In the genomic region with DNA sequence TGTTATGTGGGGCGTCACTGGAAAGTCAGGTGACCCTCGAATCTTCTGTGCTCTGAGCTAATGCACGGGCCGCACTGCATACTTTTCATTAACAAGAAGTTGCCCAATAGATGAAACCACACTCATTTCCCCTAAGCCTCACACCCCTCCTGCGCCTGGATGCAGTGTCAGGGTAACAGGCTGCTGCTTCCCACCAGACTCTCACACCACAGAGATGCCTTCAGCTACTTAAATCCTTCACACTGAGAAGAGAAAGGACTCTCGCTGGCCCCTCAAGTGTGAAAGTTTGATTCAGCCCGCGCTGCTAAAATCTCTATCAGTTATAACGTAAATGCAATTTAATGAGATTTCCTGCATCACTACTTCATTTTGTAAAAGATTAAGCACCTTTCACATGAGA, we compare ENCODE assay signal across 8 mouse cellular contexts. TPM values are rescaled to one million over a fixed set of nuclear protein-coding genes. Genes with fewer than 3 reads are reported as not detected.
A peak's percentile ranks its signal among the peaks of the same experiment; 100 is the strongest.
DNase-seq lines count a peak whose midpoint lies in the region; ATAC-seq lines count a peak whose summit lies in the region.

No protein-coding gene starts in this region.

- peak; percentile 3 to 4 for DNase-seq in right cerebral cortex, adult 2 months (ENCODE audit: low spot score in 2 of 2)
- no peak for DNase-seq in right cerebral cortex, postnatal 36 days (ENCODE audit: low spot score in 2 of 2)
- DNase-seq in kidney, postnatal 10 days: peak; percentile 16
- no peak for DNase-seq in layer of hippocampus, adult 9-11 months
- DNase-seq in thymus, postnatal 36 days: no peak
- no peak for DNase-seq in thymus, postnatal 0 days (ENCODE audit: low spot score)

- H3K4me3 ChIP-seq in forebrain, embryonic 15.5 days: peak overlapping the region; percentile 30
- H3K4me3 ChIP-seq in midbrain, embryonic 15.5 days: peak overlapping the region; percentile 31

- H3K36me3 ChIP-seq in forebrain, embryonic 15.5 days: no peaks in the 10 kb centered on the region
- H3K36me3 ChIP-seq in midbrain, embryonic 15.5 days (replicated peaks): no peaks in the 10 kb centered on the region

- WGBS in forebrain, embryonic 15.5 days: 4% methylated on average over 9 of the region's 9 CpGs
- WGBS in midbrain, embryonic 15.5 days: 2% methylated on average over 9 of the region's 9 CpGs

- H3K4me1 ChIP-seq in forebrain, embryonic 15.5 days: peaks cover 12% of the 10 kb centered on the region
- H3K4me1 ChIP-seq in midbrain, embryonic 15.5 days: peaks cover 13% of the 10 kb centered on the region

- H3K27me3 ChIP-seq in forebrain, embryonic 15.5 days: no peaks in the 10 kb centered on the region
- H3K27me3 ChIP-seq in midbrain, embryonic 15.5 days (replicated peaks): no peaks in the 10 kb centered on the region

- no peaks in the 10 kb centered on the region for H3K9me3 ChIP-seq in forebrain, embryonic 15.5 days
- no peaks in the 10 kb centered on the region for H3K9me3 ChIP-seq in midbrain, embryonic 15.5 days

- peak; percentile 75 for ATAC-seq in forebrain, embryonic 15.5 days (replicated peaks)
- peak; percentile 87 for ATAC-seq in midbrain, embryonic 15.5 days (replicated peaks)

- peak overlapping the region; percentile 54 for H3K4me2 ChIP-seq in forebrain, embryonic 15.5 days (replicated peaks)
- H3K4me2 ChIP-seq in midbrain, embryonic 15.5 days: peak overlapping the region; percentile 54

- H3K9ac ChIP-seq in forebrain, embryonic 15.5 days (replicated peaks): peak overlapping the region; percentile 33; the same call in 1 of the 2 replicates
- no peak overlapping the region; the same call in 1 of the 2 replicates for H3K9ac ChIP-seq in midbrain, embryonic 15.5 days

- 0 out of 2 replicates have a peak overlapping the region, but pooled peaks have one; percentile 1 for H3K27ac ChIP-seq in forebrain, embryonic 15.5 days (replicated peaks)
- H3K27ac ChIP-seq in midbrain, embryonic 15.5 days: peak overlapping the region; percentile 69

RNA-seq across cellular contexts. Expression of gene Ednrb, which starts 54.5 kb away (rescaled TPM):
- 48.9 and 61.8 TPM in 2 replicates for polyA plus RNA-seq in forebrain, embryonic 15.5 days (2015; fragmentation: Nextera tagmentation; extraction: Ambion mirVana)
- 84.8 and 94.4 TPM in 2 replicates for polyA plus RNA-seq in midbrain, embryonic 15.5 days (2015; fragmentation: Nextera tagmentation; extraction: Ambion mirVana)
- polyA plus RNA-seq in thymus, postnatal 0 days (2015; fragmentation: Nextera tagmentation; extraction: Ambion mirVana): 13.3 and 14.0 TPM in 2 replicates

Comparison
In these comparisons a context has a peak if more than half of its experiments do, and no peak if none do; other contexts are left out.
1. DNase-seq: peak in right cerebral cortex, adult 2 months (2 of 2) and kidney, postnatal 10 days (single experiment); none in right cerebral cortex, postnatal 36 days (0 of 2), layer of hippocampus, adult 9-11 months (single experiment), thymus, postnatal 36 days (0 of 2) and thymus, postnatal 0 days (single experiment).